8 mouse cellular contexts compared by ENCODE assay signal in genomic region chr8:94492021-94492681, GRCm38 (mm10). TPM values are rescaled to one million over a fixed set of nuclear protein-coding genes. Genes with fewer than 3 reads are reported as not detected.
A peak's percentile ranks its signal among the peaks of the same experiment; 100 is the strongest.
DNase-seq lines count a peak whose midpoint lies in the region; ATAC-seq lines count a peak whose summit lies in the region.

No protein-coding gene starts in this region.

- DNase-seq in CD4-positive helper T cell, adult 2 months (ENCODE audit: low read depth, low spot score) = peak; percentile 66
- peak; percentile 89 for DNase-seq in brain, adult 2 months (ENCODE audit: low read depth, low spot score)
- DNase-seq in monocyte, adult 2 months (ENCODE audit: low read depth in 1 of 2, low spot score in 2 of 2) = peak; percentile 20 to 58
- peak; percentile 46 to 73 for DNase-seq in spleen, postnatal 14 days (ENCODE audit: low spot score in 2 of 2)

- H3K9ac ChIP-seq in heart, embryonic 11.5 days (ENCODE audit: low read depth, low read length) = no peak overlapping the region
- H3K9ac ChIP-seq in kidney, embryonic 15.5 days = 0 out of 2 replicates have a peak overlapping the region, but pooled peaks have one; percentile 24
- H3K9ac ChIP-seq in limb, embryonic 15.5 days = no peak overlapping the region

- H3K36me3 ChIP-seq in heart, embryonic 11.5 days (ENCODE audit: control insufficient read depth, insufficient read depth, low read length) = no peaks in the 10 kb centered on the region
- no peaks in the 10 kb centered on the region for H3K36me3 ChIP-seq in kidney, embryonic 15.5 days
- no peaks in the 10 kb centered on the region for H3K36me3 ChIP-seq in limb, embryonic 15.5 days

- H3K4me3 ChIP-seq in heart, embryonic 11.5 days (ENCODE audit: low read depth, low read length) = peak overlapping the region; percentile 16
- peak overlapping the region; percentile 31 for H3K4me3 ChIP-seq in kidney, embryonic 15.5 days (replicated peaks)
- H3K4me3 ChIP-seq in limb, embryonic 15.5 days = peak overlapping the region; percentile 27

- peaks cover 2% of the 10 kb centered on the region; the same call in 1 of the 2 replicates for H3K27me3 ChIP-seq in heart, embryonic 11.5 days (ENCODE audit: control insufficient read depth, insufficient read depth, low read length)
- no peaks in the 10 kb centered on the region for H3K27me3 ChIP-seq in kidney, embryonic 15.5 days
- no peaks in the 10 kb centered on the region for H3K27me3 ChIP-seq in limb, embryonic 15.5 days

- ATAC-seq in erythroblast, adult 5-6 weeks (replicated peaks; ENCODE audit: low FRiP score, poor library complexity, severe bottlenecking) = peak; percentile 82
- ATAC-seq in heart, embryonic 11.5 days (replicated peaks; ENCODE audit: insufficient number of reproducible peaks, low FRiP score, low TSS enrichment) = 0 out of 2 replicates have a peak, but pooled peaks have one; percentile 53
- ATAC-seq in kidney, embryonic 15.5 days (replicated peaks; ENCODE audit: low FRiP score) = peak; percentile 81
- no peak for ATAC-seq in limb, embryonic 15.5 days (ENCODE audit: insufficient number of reproducible peaks, low FRiP score, low TSS enrichment, low read depth)

- 6% methylated on average over 15 of the region's 15 CpGs for WGBS in heart, embryonic 11.5 days (ENCODE audit: insufficient replicate concordance)
- 6% methylated on average over 15 of the region's 15 CpGs for WGBS in kidney, embryonic 15.5 days
- 7% methylated on average over 15 of the region's 15 CpGs for WGBS in limb, embryonic 15.5 days

- H3K9me3 ChIP-seq in heart, embryonic 11.5 days (replicated peaks; ENCODE audit: control insufficient read depth, low read length) = no peaks in the 10 kb centered on the region
- H3K9me3 ChIP-seq in kidney, embryonic 15.5 days (replicated peaks) = no peaks in the 10 kb centered on the region
- no peaks in the 10 kb centered on the region for H3K9me3 ChIP-seq in limb, embryonic 15.5 days

- peak overlapping the region; percentile 63 for H3K4me2 ChIP-seq in heart, embryonic 11.5 days
- peak overlapping the region; percentile 70 for H3K4me2 ChIP-seq in kidney, embryonic 15.5 days
- H3K4me2 ChIP-seq in limb, embryonic 15.5 days = peak overlapping the region; percentile 58

- H3K4me1 ChIP-seq in heart, embryonic 11.5 days (ENCODE audit: control insufficient read depth, insufficient read depth, low read length) = no peaks in the 10 kb centered on the region
- peaks cover 4% of the 10 kb centered on the region for H3K4me1 ChIP-seq in kidney, embryonic 15.5 days
- H3K4me1 ChIP-seq in limb, embryonic 15.5 days = peaks cover 6% of the 10 kb centered on the region; the same call in 1 of the 2 replicates

- no peak overlapping the region for H3K27ac ChIP-seq in heart, embryonic 11.5 days (ENCODE audit: low read depth, low read length)
- H3K27ac ChIP-seq in kidney, embryonic 15.5 days = no peak overlapping the region
- H3K27ac ChIP-seq in limb, embryonic 15.5 days = no peak overlapping the region

RNA-seq across cellular contexts. Expression of gene Cpne2, which starts 40.6 kb away (rescaled TPM):
- 39.0 and 44.9 TPM in 2 replicates for total RNA-seq in erythroblast, adult 5-6 weeks (2015; ENCODE audit: low replicate concordance)
- total RNA-seq in erythroblast, adult 5-6 weeks (2017; ENCODE audit: low replicate concordance) = 16.8 and 30.0 TPM in 2 replicates
- 7.6 and 8.1 TPM in 2 replicates for polyA plus RNA-seq in heart, embryonic 11.5 days (2014; fragmentation: Nextera tagmentation; extraction: Ambion mirVana)
- 11.1 and 11.9 TPM in 2 replicates for polyA plus RNA-seq in kidney, embryonic 15.5 days (2015; fragmentation: Nextera tagmentation; extraction: Ambion mirVana)
- 13.8 and 14.0 TPM in 2 replicates for polyA plus RNA-seq in limb, embryonic 15.5 days (2015; fragmentation: Nextera tagmentation; extraction: Ambion mirVana)

RNA-seq across cellular contexts. Expression of gene Nlrc5, which starts 58.0 kb away (rescaled TPM):
- total RNA-seq in erythroblast, adult 5-6 weeks (2015; ENCODE audit: low replicate concordance) = 0.77 and 1.7 TPM in 2 replicates
- total RNA-seq in erythroblast, adult 5-6 weeks (2017; ENCODE audit: low replicate concordance) = 3.9 and 10.7 TPM in 2 replicates
- polyA plus RNA-seq in heart, embryonic 11.5 days (2014; fragmentation: Nextera tagmentation; extraction: Ambion mirVana) = 0.13 TPM in 1 of 2 replicates, not detected in the other
- polyA plus RNA-seq in kidney, embryonic 15.5 days (2015; fragmentation: Nextera tagmentation; extraction: Ambion mirVana) = 0.22 and 0.27 TPM in 2 replicates
- polyA plus RNA-seq in limb, embryonic 15.5 days (2015; fragmentation: Nextera tagmentation; extraction: Ambion mirVana) = 0.50 and 0.76 TPM in 2 replicates

Comparison
In these comparisons a context has a peak if more than half of its experiments do, and no peak if none do; other contexts are left out.
1. DNase-seq: peak in every context shown above with its lines; median percentile 89 in brain, adult 2 months; 66 in CD4-positive helper T cell, adult 2 months; 60 in spleen, postnatal 14 days; 39 in monocyte, adult 2 months.